Mouse (Mus musculus): Measurements from ENCODE around the gene Tcf7l1.

GRCm38 (mm10) chr6:72751210-72751609 lies 37.8 kb downstream of the Tcf7l1 start:
- no peak for TF ChIP-seq GATA1 (IDR thresholded peaks at IDR 0.05; ENCODE audit: borderline replicate concordance, low read length)
- TF ChIP-seq FLI1 (IDR thresholded peaks at IDR 0.05; ENCODE audit: low read length), result no peak
